Mouse (Mus musculus) E14TG2a.4 (cell line): Measurements from ENCODE around the gene Rab7.

Experiments
- CTCF ChIP-seq: conservative IDR thresholded peaks from 2 replicates; pipeline ENCODE4 v1.5.1; 2014; ENCODE audit warnings: low read length
- POU5F1 ChIP-seq: IDR thresholded peaks from 2 replicates; pipeline ENCODE4 v1.6.1; 2014; ENCODE audit warnings: low read length, borderline replicate concordance

- no peak for TF ChIP-seq CTCF
- TF ChIP-seq POU5F1 = no peak
Measured at GRCm38 (mm10) chr6:87991886-87992285, 53.2 kb downstream of the Rab7 start.
